Mouse (Mus musculus) frontal cortex, adult 2 months (tissue): ENCODE results near the gene Olfr1104. TPM values are rescaled to one million over a fixed set of nuclear protein-coding genes. Genes with fewer than 3 reads are reported as not detected.

Source experiments
- DNase-seq, 2 experiments: peaks; one replicate each; pipeline ENCODE4 v3.0.0; 2022; ENCODE audit warnings: low spot score in 1 of 2; ENCODE audit errors: extremely low spot score in 1 of 2
- polyA plus RNA-seq: library from polyadenylated mRNA; depleted of rRNA; stranded (reverse); fragments of >200 nt; gene quantifications from 2 replicates; pipeline ENCODE4 v1.2.3, GENCODE M21; 2012; rRNA removed

The Olfr1104 gene
- polyA plus RNA-seq = 0.15 TPM in 1 of 2 replicates, not detected in the other

GRCm38 (mm10) chr2:87026980-87027379 lies at the start of gene Olfr1104:
Gene Olfr1104 (minus strand): TSS chr2:87027080.
- DNase-seq = no peak

- no peak for DNase-seq
Measured at GRCm38 (mm10) chr2:87075717-87076116, 48.8 kb upstream of the Olfr1104 start, which contains the start of gene Olfr1107. Gene Olfr1107 (minus strand): TSS chr2:87075817.

- DNase-seq = no peak
Measured at GRCm38 (mm10) chr2:87052173-87052572, 25.3 kb upstream of the Olfr1104 start, which contains the start of gene Olfr1106. Gene Olfr1106 (minus strand): TSS chr2:87052273.

GRCm38 (mm10) chr2:87036431-87036830 lies 9.6 kb upstream of the Olfr1104 start, which contains the start of gene Olfr1105:
Gene Olfr1105 (minus strand): TSS chr2:87036531.
- no peak for DNase-seq

GRCm38 (mm10) chr2:86998098-86998497 lies 28.8 kb downstream of the Olfr1104 start, which contains the start of gene Olfr1102:
Gene Olfr1102 (plus strand): TSS chr2:86998398.
- no peak for DNase-seq

GRCm38 (mm10) chr2:86991121-86991520 lies 35.8 kb downstream of the Olfr1104 start, which contains the start of gene Olfr1101:
Gene Olfr1101 (minus strand): TSS chr2:86991221.
- no peak for DNase-seq

- DNase-seq = no peak
Measured at GRCm38 (mm10) chr2:86979854-86980253, 47.0 kb downstream of the Olfr1104 start, which contains the start of gene Olfr1100. Gene Olfr1100 (minus strand): TSS chr2:86979954.

Other genes starting within 250 kb of the Olfr1104 start
- not detected in 2 replicates for gene Olfr1093, start 244.6 kb downstream of the Olfr1104 start, polyA plus RNA-seq
- gene Olfr141, start 217.1 kb downstream of the Olfr1104 start, polyA plus RNA-seq = not detected in 2 replicates
- gene Olfr1094, start 202.4 kb downstream of the Olfr1104 start, polyA plus RNA-seq = not detected in 2 replicates
- gene Olfr1095, start 175.4 kb downstream of the Olfr1104 start, polyA plus RNA-seq = not detected in 2 replicates
- not detected in 2 replicates for gene Gm13723, start 152.3 kb downstream of the Olfr1104 start, polyA plus RNA-seq
- gene Olfr1097, start 134.9 kb downstream of the Olfr1104 start, polyA plus RNA-seq = not detected in 2 replicates
- not detected in 2 replicates for gene Olfr1098, start 102.5 kb downstream of the Olfr1104 start, polyA plus RNA-seq
- not detected in 2 replicates for gene Olfr1099, start 66.4 kb downstream of the Olfr1104 start, polyA plus RNA-seq
- not detected in 2 replicates for gene Olfr1100, start 47.1 kb downstream of the Olfr1104 start, polyA plus RNA-seq
- not detected in 2 replicates for gene Olfr1101, start 35.9 kb downstream of the Olfr1104 start, polyA plus RNA-seq
- not detected in 2 replicates for gene Olfr1102, start 28.7 kb downstream of the Olfr1104 start, polyA plus RNA-seq
- not detected in 2 replicates for gene Olfr1105, start 9.5 kb upstream of the Olfr1104 start, polyA plus RNA-seq
- gene Olfr1106, start 25.2 kb upstream of the Olfr1104 start, polyA plus RNA-seq = 0.23 TPM in 1 of 2 replicates, not detected in the other
- not detected in 2 replicates for gene Olfr1107, start 48.7 kb upstream of the Olfr1104 start, polyA plus RNA-seq
- not detected in 2 replicates for gene Olfr1109, start 68.9 kb upstream of the Olfr1104 start, polyA plus RNA-seq
- not detected in 2 replicates for gene Olfr259, start 87.5 kb upstream of the Olfr1104 start, polyA plus RNA-seq
- gene Olfr1110, start 113.2 kb upstream of the Olfr1104 start, polyA plus RNA-seq = 0.04 TPM in 1 of 2 replicates, not detected in the other
- not detected in 2 replicates for gene Olfr1111, start 125.5 kb upstream of the Olfr1104 start, polyA plus RNA-seq
- not detected in 2 replicates for gene Olfr1112, start 160.7 kb upstream of the Olfr1104 start, polyA plus RNA-seq
- not detected in 2 replicates for gene Olfr1113, start 181.9 kb upstream of the Olfr1104 start, polyA plus RNA-seq
- not detected in 2 replicates for gene Olfr1115, start 220.9 kb upstream of the Olfr1104 start, polyA plus RNA-seq
- not detected in 2 replicates for gene Olfr1116, start 240.5 kb upstream of the Olfr1104 start, polyA plus RNA-seq